Mouse (Mus musculus) CH12.LX (cell line): ENCODE measurements around the gene Gne. TPM values are rescaled to one million over a fixed set of nuclear protein-coding genes. Genes with fewer than 3 reads are reported as not detected.

ENCODE experiments used
- DNase-seq: peaks from one replicate; pipeline ENCODE4 v3.0.0-alpha.2; 2013; ENCODE audit errors: extremely low read depth
- H3K27ac ChIP-seq: 2 replicates; pipeline ENCODE4 v1.5.1; 2012; ENCODE audit warnings: low read depth, mild to moderate bottlenecking, control low read depth, moderate library complexity; ENCODE audit not compliant: insufficient read depth
- H3K27me3 ChIP-seq: replicated peaks from 2 replicates; pipeline ENCODE3; 2012; ENCODE audit warnings: inconsistent platforms
- H3K36me3 ChIP-seq, 2 experiments: replicated peaks in 1 of 2; 2 replicates each; pipeline versions ENCODE3 to v1.6.1; 2012; ENCODE audit warnings: inconsistent platforms in 1 of 2, low read length in 1 of 2, mild to moderate bottlenecking in 1 of 2, mixed read lengths in 1 of 2, moderate library complexity in 1 of 2; ENCODE audit not compliant: control insufficient read depth in 1 of 2, insufficient read depth in 1 of 2
- H3K4me1 ChIP-seq, 2 experiments: 2 replicates each; pipeline ENCODE4 v1.6.1; 2012; ENCODE audit warnings: inconsistent platforms in 1 of 2, moderate library complexity in 1 of 2; ENCODE audit not compliant: insufficient read depth in 2 of 2, control insufficient read depth in 1 of 2
- H3K4me2 ChIP-seq: 2 replicates; pipeline ENCODE4 v1.6.1; 2012; ENCODE audit warnings: low read depth, mild to moderate bottlenecking, control low read depth; ENCODE audit not compliant: poor library complexity, insufficient read depth, severe bottlenecking
- H3K4me3 ChIP-seq, 3 experiments: fragments of 150-350 bp in 1 of 3; sonication (generic) in 1 of 3; replicated peaks in 1 of 3; 2 replicates each; pipeline versions ENCODE3 to v1.5.1; 2011 to 2012; ENCODE audit warnings: low read depth in 2 of 3, low read length in 2 of 3, mild to moderate bottlenecking in 2 of 3, moderate library complexity in 2 of 3, control low read depth in 1 of 3, improper control_type of control experiment in 1 of 3, inconsistent platforms in 1 of 3, mixed read lengths in 1 of 3; ENCODE audit not compliant: poor library complexity in 1 of 3
- H3K79me2 ChIP-seq: replicated peaks from 2 replicates; pipeline ENCODE4 v1.6.1; 2012; ENCODE audit warnings: mild to moderate bottlenecking, moderate library complexity; ENCODE audit not compliant: control insufficient read depth, poor library complexity, insufficient read depth, severe bottlenecking; ENCODE audit errors: extremely low read depth
- H3K9ac ChIP-seq: 2 replicates; pipeline ENCODE4 v1.6.1; 2012; ENCODE audit warnings: low read depth, mild to moderate bottlenecking, control low read depth, moderate library complexity; ENCODE audit not compliant: insufficient read depth
- H3K9me3 ChIP-seq: replicated peaks from 2 replicates; pipeline ENCODE3; 2012; ENCODE audit warnings: low read length, inconsistent platforms, mixed read lengths
- CHD2 ChIP-seq: IDR thresholded peaks from 2 replicates; pipeline ENCODE4 v1.6.1; 2011; ENCODE audit warnings: low read length, improper control_type of control experiment
- CTCF ChIP-seq, 2 experiments: IDR thresholded peaks in 1 of 2; conservative IDR thresholded peaks in 1 of 2; 2 replicates each; pipeline ENCODE4 v1.5.1; 2011 to 2012; ENCODE audit warnings: low read depth in 2 of 2, low read length in 2 of 2, improper control_type of control experiment in 1 of 2, inconsistent platforms in 1 of 2, mild to moderate bottlenecking in 1 of 2, moderate library complexity in 1 of 2
- GABPA ChIP-seq: IDR thresholded peaks from 2 replicates; pipeline ENCODE4 v1.6.1; 2012; ENCODE audit warnings: low read depth, low read length, improper control_type of control experiment, inconsistent platforms; ENCODE audit not compliant: insufficient replicate concordance
- IRF4 ChIP-seq: IDR thresholded peaks from 2 replicates; pipeline ENCODE4 v1.6.1; 2014; ENCODE audit warnings: low read depth, mild to moderate bottlenecking, inconsistent platforms, low read length, improper control_type of control experiment
- JUN ChIP-seq: IDR thresholded peaks from 2 replicates; pipeline ENCODE4 v1.6.1; 2011; ENCODE audit warnings: low read depth, mild to moderate bottlenecking, low read length, improper control_type of control experiment, moderate library complexity; ENCODE audit not compliant: insufficient read depth
- JUND ChIP-seq: conservative IDR thresholded peaks from 2 replicates; pipeline ENCODE4 v1.6.1; 2011; ENCODE audit warnings: low read depth, low read length, improper control_type of control experiment
- POLR2A ChIP-seq: IDR thresholded peaks from 2 replicates; pipeline ENCODE4 v1.6.1; 2011; ENCODE audit warnings: low read depth, mild to moderate bottlenecking, improper control_type of control experiment, low read length
- POLR2AphosphoS2 ChIP-seq: IDR thresholded peaks from 2 replicates; pipeline ENCODE4 v1.6.1; 2011; ENCODE audit warnings: low read depth, low read length, improper control_type of control experiment
- RAD21 ChIP-seq: IDR thresholded peaks from 2 replicates; pipeline ENCODE4 v1.6.1; 2011; ENCODE audit warnings: low read depth, mild to moderate bottlenecking, low read length, improper control_type of control experiment, moderate library complexity
- RCOR1 ChIP-seq: conservative IDR thresholded peaks from 2 replicates; pipeline ENCODE4 v1.6.1; 2012; ENCODE audit warnings: low read depth, mild to moderate bottlenecking, inconsistent platforms, low read length, improper control_type of control experiment
- SMC3 ChIP-seq: IDR thresholded peaks from 2 replicates; pipeline ENCODE4 v1.6.1; 2011; ENCODE audit warnings: low read depth, low read length, improper control_type of control experiment
- TCF12 ChIP-seq: IDR thresholded peaks from 2 replicates; pipeline ENCODE4 v1.6.1; 2014; ENCODE audit warnings: low read depth, mild to moderate bottlenecking, inconsistent platforms, low read length, improper control_type of control experiment
- UBTF ChIP-seq: IDR thresholded peaks from 2 replicates; pipeline ENCODE4 v1.6.1; 2012; ENCODE audit warnings: low read depth, mild to moderate bottlenecking, inconsistent platforms, low read length, improper control_type of control experiment, moderate library complexity
- USF1 ChIP-seq: IDR thresholded peaks from 2 replicates; pipeline ENCODE4 v1.6.1; 2014; ENCODE audit warnings: low read depth, mild to moderate bottlenecking, inconsistent platforms, low read length, improper control_type of control experiment
- ZNF384 ChIP-seq: IDR thresholded peaks from 2 replicates; pipeline ENCODE4 v1.6.1; 2012; ENCODE audit warnings: low read depth, low read length, improper control_type of control experiment, inconsistent platforms
- dilution Hi-C: fragments of 300-500 bp; cut with MboI; formaldehyde crosslinking; loops from 2 replicates; pipeline ENCODE4 v1.14.3; 2020; ENCODE audit warnings: low sequenced_read_pairs; ENCODE audit not compliant: extremely low pct_unique_long_range_greater_than_20kb, extremely low pct_ligation_motif_present
- in situ Hi-C: fragments of 300-500 bp; cut with MboI; formaldehyde crosslinking; loops from 3 replicates; pipeline ENCODE4 v1.14.3; 2019; ENCODE audit warnings: low sequenced_read_pairs, low pct_ligation_motif_present, low pct_unique_long_range_greater_than_20kb, mixed read lengths
- polyA plus RNA-seq: library from polyadenylated mRNA; unstranded; fragments of >175 nt; gene quantifications from 2 replicates; pipeline ENCODE4 v1.2.1, GENCODE M21; 2012; ENCODE audit warnings: low read depth; ENCODE audit not compliant: insufficient read length
- total RNA-seq, 2 experiments: library from RNA; depleted of rRNA; stranded (reverse); fragments of 300-350 nt in 1 of 2; fragments of >200 nt in 1 of 2; gene quantifications; 2 replicates each; pipeline ENCODE4 v1.2.3; 2012 to 2014

Gene Gne
- total and polyA plus RNA-seq, 3 experiments = 34.4 to 37.1 (median 35.3) TPM

DNA sequence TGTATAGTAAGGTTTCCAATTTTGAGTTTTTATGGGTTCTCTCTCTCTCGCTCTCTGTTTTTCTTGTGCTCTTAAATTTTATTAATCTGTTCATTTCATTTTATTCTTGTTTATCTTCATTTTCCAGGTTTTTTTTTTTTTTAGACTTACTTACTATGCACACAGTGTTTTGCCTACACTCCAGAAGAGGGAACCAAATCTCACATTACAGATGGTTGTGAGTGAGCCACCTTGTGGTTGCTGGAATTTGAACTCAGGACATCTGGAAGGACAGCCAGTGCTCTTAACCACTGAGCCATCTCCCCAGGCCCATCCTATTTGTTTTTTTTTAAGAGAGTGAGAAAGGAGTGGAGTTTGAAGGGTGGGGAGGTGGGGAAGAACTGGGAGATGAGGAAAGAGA lies 73.8 kb downstream of the Gne start:
- H3K4me1 ChIP-seq = peaks cover 3 to 21% of the 10 kb centered on the region in 2 experiments; a peak in 3 of 4 replicates
- dilution Hi-C loops = no loop called here
- no peaks in the 10 kb centered on the region for H3K27me3 ChIP-seq
- peaks cover 0 to 34% of the 10 kb centered on the region in 2 experiments for H3K36me3 ChIP-seq
- no peak overlapping the region for H3K4me2 ChIP-seq
- DNase-seq = no peak
- H3K9me3 ChIP-seq = no peaks in the 10 kb centered on the region
- no peak overlapping the region for H3K4me3 ChIP-seq
- H3K9ac ChIP-seq = no peak overlapping the region
- H3K27ac ChIP-seq = no peak overlapping the region
- peaks cover 26% of the 10 kb centered on the region for H3K79me2 ChIP-seq
- in situ Hi-C loops = no loop called here
- TF ChIP-seq POLR2AphosphoS2 = no peak
- TF ChIP-seq USF1 = no peak
- TF ChIP-seq UBTF = no peak
- TF ChIP-seq JUN = no peak
- TF ChIP-seq CTCF (conservative IDR thresholded peaks at IDR 0.05 in 1 of 2, IDR thresholded peaks at IDR 0.05 in 1 of 2; ENCODE audit: low read depth in 2 of 2, low read length in 2 of 2) = peak in 1 of 2 experiments; percentile 69; a peak in 2 of 4 replicates
- peak; percentile 23; the same call in 1 of the 2 replicates for TF ChIP-seq SMC3
- TF ChIP-seq CHD2 = no peak
- TF ChIP-seq IRF4 = no peak
- peak; percentile 35; the same call in 1 of the 2 replicates for TF ChIP-seq ZNF384
- TF ChIP-seq JUND = no peak
- no peak; the same call in 1 of the 2 replicates for TF ChIP-seq RAD21
- TF ChIP-seq, all 38 proteins: peak for 3

DNA sequence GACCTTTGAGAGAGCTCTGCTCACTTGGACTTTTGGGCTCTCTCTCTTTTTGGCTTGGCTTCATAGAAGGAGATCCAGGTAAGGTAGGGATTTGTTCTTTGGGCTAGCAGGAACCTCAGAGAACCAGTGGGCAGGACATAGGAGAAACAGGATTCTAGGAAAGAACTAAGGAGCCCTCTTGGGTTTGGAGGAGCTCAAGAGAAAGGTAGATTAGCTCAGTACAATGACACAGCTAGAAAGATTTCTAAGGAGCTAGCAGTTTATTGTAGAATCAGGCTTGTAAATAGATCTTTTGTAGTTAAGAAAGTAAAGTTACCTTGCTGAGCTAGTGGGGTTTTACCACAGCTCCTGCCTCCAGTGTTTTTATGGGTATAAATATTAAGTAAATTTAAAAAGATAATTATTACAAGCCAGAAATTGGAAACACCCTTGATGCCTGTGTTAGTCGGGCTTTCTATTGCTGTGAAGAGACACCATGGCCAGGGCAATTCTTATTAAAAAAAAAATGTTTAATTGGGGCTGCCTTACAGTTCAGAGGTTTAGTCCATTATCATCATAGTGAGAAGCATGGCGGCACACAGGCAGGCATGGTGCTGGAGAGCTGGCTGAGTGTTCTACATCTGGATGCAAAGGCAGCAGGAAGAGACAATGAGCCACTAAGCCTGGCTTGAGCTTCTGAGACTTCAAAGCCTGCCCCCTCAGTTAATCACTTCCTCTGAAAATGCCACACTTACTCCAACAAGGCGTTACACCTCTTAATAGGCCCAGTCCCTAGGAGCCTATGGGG lies 79.2 kb downstream of the Gne start:
- Histone ChIP-seq H3K79me2 (no peaks in the 10 kb centered on the region), H3K9ac (peak overlapping the region; percentile 37; the same call in 1 of the 2 replicates), H3K36me3 (peaks cover 0 to 17% of the 10 kb centered on the region in 2 experiments), H3K4me3 (peak overlapping the region in 1 of 3 experiments; percentile 55), H3K27me3 (no peaks in the 10 kb centered on the region), H3K9me3 (no peaks in the 10 kb centered on the region), H3K4me1 (peaks cover 0 to 13% of the 10 kb centered on the region in 2 experiments; a peak in 2 of 4 replicates), H3K4me2 (0 out of 2 replicates have a peak overlapping the region, but pooled peaks have one; percentile 61), H3K27ac (no peak overlapping the region)
- DNase-seq = no peak
- in situ Hi-C loops (no loop called here), dilution Hi-C loops (no loop called here)
- TF ChIP-seq GABPA (no peak), RCOR1 (no peak), TCF12 (no peak), POLR2A (no peak)
